Mouse (Mus musculus) forebrain, embryonic 11.5 days (tissue): Measurements from ENCODE around the gene Frmd4a. TPM values are rescaled to one million over a fixed set of nuclear protein-coding genes. Genes with fewer than 3 reads are reported as not detected.

Experiments used
- ATAC-seq: fragments of 200-750 bp; cut with Nextera tagmentation; replicated peaks from 2 replicates; pipeline ENCODE4 v1.8.0; 2017; ENCODE audit warnings: moderate TSS enrichment; ENCODE audit not compliant: low FRiP score
- DNase-seq: peaks from one replicate; pipeline ENCODE4 v3.0.0-alpha.2; 2017; ENCODE audit warnings: low spot score
- H3K27ac ChIP-seq: fragments of 300-500 bp; sonication (generic); 2 replicates; pipeline ENCODE4 v1.5.1; 2014; ENCODE audit warnings: low read depth, low read length
- H3K27me3 ChIP-seq: fragments of 300-500 bp; sonication (generic); 2 replicates; pipeline ENCODE4 v1.6.1; 2014; ENCODE audit warnings: mild to moderate bottlenecking, low read length, mixed read lengths; ENCODE audit not compliant: control insufficient read depth, insufficient read depth
- H3K36me3 ChIP-seq: fragments of 300-500 bp; sonication (generic); 2 replicates; pipeline ENCODE4 v1.6.1; 2014; ENCODE audit warnings: mild to moderate bottlenecking, low read length, moderate library complexity, mixed read lengths; ENCODE audit not compliant: control insufficient read depth, insufficient read depth
- H3K4me1 ChIP-seq: fragments of 300-500 bp; sonication (generic); replicated peaks from 2 replicates; pipeline ENCODE4 v1.6.1; 2014; ENCODE audit warnings: low read length, mixed read lengths; ENCODE audit not compliant: control insufficient read depth, insufficient read depth
- H3K4me2 ChIP-seq: fragments of 300-500 bp; sonication (generic); 2 replicates; pipeline ENCODE4 v1.6.1; 2014; ENCODE audit warnings: low read depth, mild to moderate bottlenecking, low read length, moderate library complexity, mixed read lengths; ENCODE audit not compliant: severe bottlenecking
- H3K4me3 ChIP-seq: fragments of 300-500 bp; sonication (generic); 2 replicates; pipeline ENCODE4 v1.5.1; 2014; ENCODE audit warnings: low read depth, low read length
- H3K9ac ChIP-seq: fragments of 300-500 bp; sonication (generic); 2 replicates; pipeline ENCODE4 v1.6.1; 2014; ENCODE audit warnings: low read length
- H3K9me3 ChIP-seq: fragments of 300-500 bp; sonication (generic); 2 replicates; pipeline ENCODE4 v1.6.1; 2016; ENCODE audit warnings: low read length, mixed read lengths; ENCODE audit not compliant: control insufficient read depth
- WGBS: fragments of 180-500 bp; shearing (Covaris S2); extraction: QIAGEN DNeasy Blood & Tissue Kit; methylation state at CpG from one replicate; pipeline ENCODE4 v1.1.7; 2014; 5-methylcytosine and 5-hydroxymethylcytosine counted together
- polyA plus RNA-seq: library from polyadenylated mRNA; unstranded; fragments of >200 nt; fragmentation: Nextera tagmentation; extraction: Ambion mirVana; gene quantifications from 2 replicates; pipeline ENCODE4 v1.2.1, GENCODE M21; 2014

Gene Frmd4a
- polyA plus RNA-seq, 1 experiment from 2014 or later, result 50.3 TPM

DNA sequence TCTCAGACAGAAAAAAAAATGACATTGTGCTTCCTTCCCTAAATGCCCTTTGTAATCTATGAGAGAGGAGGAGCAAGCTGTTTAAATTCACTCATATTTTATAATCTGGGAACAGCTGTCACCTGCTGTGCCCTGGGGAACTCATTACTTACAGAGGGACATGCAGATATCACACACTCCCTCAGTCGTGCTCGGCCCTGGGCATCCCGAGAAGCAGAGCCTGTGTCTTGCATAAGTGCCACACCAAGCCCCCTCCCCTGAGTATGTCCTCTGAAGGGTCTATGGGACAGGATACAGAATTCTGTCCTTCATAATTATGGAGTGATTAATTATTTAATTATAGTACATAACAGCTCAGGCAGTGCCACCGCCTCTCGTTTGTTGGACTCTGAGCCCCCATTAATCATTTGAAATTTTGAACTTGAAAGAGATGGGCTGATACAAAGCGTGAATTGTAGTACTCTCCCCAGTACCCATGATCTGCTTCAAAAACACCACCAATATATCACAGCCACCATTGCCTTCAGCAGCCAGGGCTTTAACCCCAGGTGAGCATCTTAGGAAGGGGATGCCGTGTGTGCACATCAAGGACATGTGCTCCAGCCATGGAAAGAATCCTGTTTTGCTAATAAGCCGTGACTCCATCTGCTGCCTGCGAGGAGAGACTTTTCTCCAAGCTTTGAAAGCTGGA, 177.0 kb downstream of the Frmd4a start:
- ATAC-seq (no peak), DNase-seq (no peak)
- H3K4me1 ChIP-seq, result no peaks in the 10 kb centered on the region
- 80% methylated on average over 9 of the region's 9 CpGs for WGBS
- H3K27ac ChIP-seq, result no peak overlapping the region
- no peaks in the 10 kb centered on the region for H3K36me3 ChIP-seq
- H3K4me2 ChIP-seq, result no peak overlapping the region
- H3K9me3 ChIP-seq, result no peaks in the 10 kb centered on the region
- H3K4me3 ChIP-seq, result no peak overlapping the region
- no peak overlapping the region for H3K9ac ChIP-seq
- no peaks in the 10 kb centered on the region for H3K27me3 ChIP-seq

DNA sequence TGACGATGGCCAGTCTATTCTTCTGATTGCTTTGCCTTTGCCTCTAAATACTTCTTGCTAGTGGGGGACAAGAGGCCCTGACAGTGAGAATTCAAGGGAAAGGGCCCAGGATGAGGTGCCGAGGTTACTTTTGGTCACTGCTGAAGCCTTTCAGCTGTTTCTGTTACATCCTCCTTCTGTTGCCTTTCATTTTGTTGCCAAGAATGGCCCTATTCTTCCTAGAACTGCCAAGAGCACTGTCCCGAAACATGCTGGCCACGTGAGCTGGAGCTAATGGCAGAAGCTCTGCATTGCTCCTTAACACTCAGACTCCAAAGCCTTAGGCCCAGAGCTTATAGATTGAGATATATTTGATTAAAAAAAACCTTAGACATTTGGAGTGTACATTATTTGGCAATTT, 178.5 kb downstream of the Frmd4a start:
- no peak for DNase-seq
- no peak overlapping the region for H3K4me2 ChIP-seq
- 90% methylated on average over 4 of the region's 4 CpGs for WGBS

DNA sequence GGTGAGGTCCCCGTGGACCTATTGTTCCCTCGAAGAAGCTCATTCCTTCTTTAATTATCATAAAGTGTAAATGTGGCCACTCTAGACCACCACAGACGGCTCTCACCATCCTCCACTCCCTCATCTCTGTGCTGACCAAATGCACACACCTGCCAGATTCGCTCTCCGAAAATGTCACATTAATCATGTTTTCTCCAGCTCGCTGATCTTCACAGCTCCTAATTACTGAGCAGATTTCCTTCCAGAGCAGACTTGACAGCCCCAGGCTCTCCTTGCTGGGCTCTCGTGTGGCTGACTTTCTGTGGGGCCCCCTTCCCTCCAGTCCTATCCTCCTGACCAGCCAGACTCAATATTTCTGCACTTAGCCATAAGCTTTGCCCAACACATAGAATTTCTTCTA, 191.7 kb downstream of the Frmd4a start:
- H3K36me3 ChIP-seq, result no peaks in the 10 kb centered on the region
- no peak for DNase-seq
- no peak overlapping the region for H3K9ac ChIP-seq
- no peak overlapping the region for H3K4me2 ChIP-seq
- 58% methylated on average over 7 of the region's 7 CpGs for WGBS
- no peaks in the 10 kb centered on the region for H3K9me3 ChIP-seq
- ATAC-seq, result no peak
- H3K27me3 ChIP-seq, result no peaks in the 10 kb centered on the region
- H3K4me1 ChIP-seq, result 0 out of 2 replicates have a peak, but pooled peaks cover 2% of the 10 kb centered on the region
- H3K4me3 ChIP-seq, result no peak overlapping the region
- H3K27ac ChIP-seq, result no peak overlapping the region

More for the DNA sequence above, 178.5 kb downstream of the Frmd4a start:
- no peaks in the 10 kb centered on the region for H3K4me1 ChIP-seq
- H3K9ac ChIP-seq, result no peak overlapping the region
- no peak overlapping the region for H3K4me3 ChIP-seq
- ATAC-seq, result no peak
- no peaks in the 10 kb centered on the region for H3K36me3 ChIP-seq
- H3K9me3 ChIP-seq, result no peaks in the 10 kb centered on the region
- H3K27me3 ChIP-seq, result no peaks in the 10 kb centered on the region
- no peak overlapping the region for H3K27ac ChIP-seq

DNA sequence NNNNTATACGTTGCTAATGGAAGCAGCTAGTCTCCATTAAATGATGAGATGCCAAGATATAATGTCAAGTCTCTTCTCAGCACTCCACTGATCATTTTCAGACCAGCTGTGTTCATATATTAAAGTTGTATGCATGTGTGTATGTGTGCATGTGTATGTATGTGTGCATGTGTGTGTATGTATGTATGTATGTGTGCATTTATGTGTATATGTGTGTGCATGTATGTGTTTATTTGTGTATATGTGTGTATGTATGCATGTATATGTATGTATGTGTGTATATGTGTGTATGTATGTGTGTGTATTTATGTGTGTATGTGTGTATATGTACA, 204.9 kb downstream of the Frmd4a start:
- H3K27me3 ChIP-seq, result no peaks in the 10 kb centered on the region
- DNase-seq (no peak), ATAC-seq (no peak)
- H3K4me1 ChIP-seq, result peaks cover 2% of the 10 kb centered on the region; the same call in 1 of the 2 replicates
- H3K36me3 ChIP-seq, result no peaks in the 10 kb centered on the region
- no peak overlapping the region for H3K9ac ChIP-seq
- H3K4me2 ChIP-seq, result no peak overlapping the region
- H3K4me3 ChIP-seq, result no peak overlapping the region
- no peaks in the 10 kb centered on the region for H3K9me3 ChIP-seq
- H3K27ac ChIP-seq, result no peak overlapping the region
- 0% methylated on average over 1 of the region's 1 CpGs for WGBS

DNA sequence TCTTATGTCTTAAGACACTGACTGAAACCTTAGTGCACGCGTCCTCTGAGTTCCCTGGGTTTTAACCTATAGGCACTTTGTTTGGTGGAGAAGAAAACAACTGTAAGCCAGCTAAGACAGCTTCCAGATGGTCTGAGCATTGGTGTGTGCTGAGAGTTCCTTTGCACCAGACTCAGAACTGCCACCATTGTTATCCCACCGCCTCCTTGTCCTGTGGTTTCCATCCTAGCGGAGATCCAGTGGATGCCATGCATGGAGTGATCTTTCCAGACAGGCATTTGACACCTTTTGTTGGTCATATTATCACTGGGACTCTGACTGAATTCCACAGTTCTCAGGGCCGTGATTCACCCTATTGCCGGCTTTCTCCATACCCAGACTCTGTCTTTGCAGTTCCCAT, 205.8 kb downstream of the Frmd4a start:
- WGBS, result 87% methylated on average over 6 of the region's 6 CpGs
- no peak for ATAC-seq
- Histone ChIP-seq H3K9ac (no peak overlapping the region), H3K4me1 (peaks cover 2% of the 10 kb centered on the region; the same call in 1 of the 2 replicates), H3K27ac (no peak overlapping the region), H3K36me3 (no peaks in the 10 kb centered on the region), H3K4me2 (no peak overlapping the region), H3K4me3 (no peak overlapping the region), H3K27me3 (no peaks in the 10 kb centered on the region), H3K9me3 (no peaks in the 10 kb centered on the region)
- no peak for DNase-seq

DNA sequence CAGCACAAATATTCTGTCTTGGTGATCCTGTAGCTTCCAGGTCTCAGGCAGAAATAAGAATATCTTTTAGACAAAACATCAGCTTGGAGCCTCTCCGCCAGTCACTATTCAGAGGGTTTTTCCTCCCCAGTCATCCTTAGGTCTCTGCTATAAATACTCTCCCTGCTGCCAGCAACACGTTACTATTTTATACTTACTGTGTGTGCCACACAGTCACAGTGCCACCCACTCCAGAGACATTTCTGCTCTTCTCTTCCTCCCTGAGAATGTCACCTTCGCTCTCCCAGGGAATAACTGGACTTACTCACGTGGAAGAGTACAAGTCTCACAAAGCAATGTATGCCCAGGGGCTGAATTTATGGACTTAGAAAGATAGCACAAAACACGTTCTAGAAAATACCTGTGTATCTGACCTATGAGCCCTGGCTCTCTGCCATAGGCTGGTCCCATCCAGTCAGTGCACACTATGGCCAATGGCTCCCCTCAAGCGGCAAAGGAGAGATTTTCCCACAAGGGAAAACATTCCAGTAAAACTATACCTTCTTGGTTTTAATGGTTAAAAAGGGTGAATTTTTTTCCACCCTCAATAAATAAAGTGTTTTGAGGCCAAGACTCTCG, 209.5 kb downstream of the Frmd4a start:
- Histone ChIP-seq H3K27ac (no peak overlapping the region), H3K9me3 (no peaks in the 10 kb centered on the region), H3K36me3 (no peaks in the 10 kb centered on the region), H3K27me3 (no peaks in the 10 kb centered on the region), H3K4me2 (no peak overlapping the region), H3K4me3 (no peak overlapping the region), H3K9ac (no peak overlapping the region), H3K4me1 (no peaks in the 10 kb centered on the region)
- no peak for ATAC-seq
- DNase-seq, result no peak
- 87% methylated on average over 7 of the region's 7 CpGs for WGBS

DNA sequence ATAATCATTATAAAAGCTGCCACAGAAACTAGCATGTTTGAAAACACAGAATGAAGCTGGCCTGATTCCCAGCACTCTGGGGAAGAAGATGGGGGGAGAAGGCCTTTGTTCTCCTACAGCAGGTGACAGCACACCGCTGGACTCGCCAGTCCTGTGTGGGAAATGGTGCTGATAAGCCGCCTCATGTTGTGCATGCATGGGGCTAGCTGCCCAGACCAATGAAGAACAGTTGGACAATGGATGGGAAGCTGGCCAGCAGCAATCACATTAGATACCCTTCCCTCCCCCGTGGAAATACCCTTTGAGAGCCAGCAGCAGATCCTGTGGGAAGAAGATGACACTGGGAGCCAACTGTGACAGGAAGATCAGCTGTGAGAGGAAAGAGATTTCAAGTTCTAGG, 210.0 kb downstream of the Frmd4a start:
- WGBS, result 71% methylated on average over 4 of the region's 4 CpGs
- no peak overlapping the region for H3K4me3 ChIP-seq

DNA sequence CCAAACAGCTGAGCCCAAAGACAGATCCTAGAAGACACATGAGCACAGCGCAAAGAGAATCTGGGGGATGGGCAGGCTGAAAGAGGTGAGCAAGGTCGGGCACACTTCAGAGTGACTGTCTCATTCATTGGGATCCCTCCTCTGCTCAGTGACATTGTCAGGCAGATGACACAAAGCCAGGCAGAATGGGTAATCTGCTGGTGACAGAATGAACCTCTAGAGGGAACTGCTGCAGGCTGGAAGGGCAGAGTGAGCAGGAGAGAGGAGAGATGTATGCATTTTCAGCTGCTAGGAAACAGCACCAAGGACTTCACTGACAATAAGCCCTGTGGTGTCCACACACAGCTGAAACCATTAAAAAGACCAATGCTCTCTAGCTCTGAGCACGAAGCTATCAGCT, 211.0 kb downstream of the Frmd4a start:
- no peak overlapping the region for H3K9ac ChIP-seq
- no peak overlapping the region for H3K27ac ChIP-seq
- ATAC-seq (no peak), DNase-seq (no peak)
- no peak overlapping the region for H3K4me2 ChIP-seq
- no peaks in the 10 kb centered on the region for H3K9me3 ChIP-seq
- 44% methylated on average over 3 of the region's 3 CpGs for WGBS
- H3K36me3 ChIP-seq, result no peaks in the 10 kb centered on the region
- H3K4me3 ChIP-seq, result no peak overlapping the region
- no peaks in the 10 kb centered on the region for H3K27me3 ChIP-seq
- peaks cover 6% of the 10 kb centered on the region; the same call in 1 of the 2 replicates for H3K4me1 ChIP-seq

More for the DNA sequence above, 210.0 kb downstream of the Frmd4a start:
- DNase-seq (no peak), ATAC-seq (no peak)
- Histone ChIP-seq H3K4me2 (no peak overlapping the region), H3K9me3 (no peaks in the 10 kb centered on the region), H3K9ac (no peak overlapping the region), H3K36me3 (no peaks in the 10 kb centered on the region), H3K27me3 (no peaks in the 10 kb centered on the region), H3K27ac (no peak overlapping the region), H3K4me1 (no peaks in the 10 kb centered on the region; the same call in 1 of the 2 replicates)

DNA sequence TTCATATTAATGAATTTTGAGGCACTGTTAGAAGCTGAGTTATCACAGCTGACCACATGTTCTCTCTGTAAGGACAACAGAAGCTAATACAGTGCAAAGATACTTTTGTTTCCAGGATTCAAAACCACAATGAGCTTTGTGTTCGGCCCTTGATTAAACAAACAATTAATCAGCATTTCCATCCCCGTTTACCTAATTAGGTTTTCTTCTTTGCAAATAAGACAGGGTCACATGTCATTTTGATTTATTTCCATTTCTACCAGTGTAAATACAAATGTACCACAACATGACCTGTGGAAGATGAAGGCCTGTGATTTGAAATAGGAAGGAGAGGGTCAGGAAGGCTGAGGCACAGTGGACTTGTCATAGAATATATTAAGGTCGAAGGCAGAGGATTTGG, 214.8 kb downstream of the Frmd4a start:
- no peak overlapping the region for H3K9ac ChIP-seq
- no peak overlapping the region for H3K4me3 ChIP-seq
- H3K27me3 ChIP-seq, result no peaks in the 10 kb centered on the region
- ATAC-seq, result no peak
- DNase-seq, result no peak
- peaks cover 6% of the 10 kb centered on the region; the same call in 1 of the 2 replicates for H3K4me1 ChIP-seq
- 42% methylated on average over 3 of the region's 3 CpGs for WGBS
- H3K9me3 ChIP-seq, result no peaks in the 10 kb centered on the region
- no peak overlapping the region; the same call in 1 of the 2 replicates for H3K27ac ChIP-seq
- peak overlapping the region; percentile 34; the same call in 1 of the 2 replicates for H3K4me2 ChIP-seq
- H3K36me3 ChIP-seq, result no peaks in the 10 kb centered on the region
